Mouse (Mus musculus) embryonic fibroblast, embryonic 13.5 days (primary cell): Measurements from ENCODE around the gene Osbpl8.

ENCODE experiments used
- CTCF ChIP-seq: IDR thresholded peaks from 2 replicates; pipeline ENCODE4 v1.5.1; 2011; ENCODE audit warnings: mild to moderate bottlenecking, control low read depth, low read length, moderate library complexity, borderline replicate concordance; ENCODE audit not compliant: insufficient read depth
- POLR2A ChIP-seq: IDR thresholded peaks from 2 replicates; pipeline ENCODE4 v1.6.1; 2011; ENCODE audit warnings: low read depth, mild to moderate bottlenecking, control low read depth, low read length, moderate library complexity

DNA sequence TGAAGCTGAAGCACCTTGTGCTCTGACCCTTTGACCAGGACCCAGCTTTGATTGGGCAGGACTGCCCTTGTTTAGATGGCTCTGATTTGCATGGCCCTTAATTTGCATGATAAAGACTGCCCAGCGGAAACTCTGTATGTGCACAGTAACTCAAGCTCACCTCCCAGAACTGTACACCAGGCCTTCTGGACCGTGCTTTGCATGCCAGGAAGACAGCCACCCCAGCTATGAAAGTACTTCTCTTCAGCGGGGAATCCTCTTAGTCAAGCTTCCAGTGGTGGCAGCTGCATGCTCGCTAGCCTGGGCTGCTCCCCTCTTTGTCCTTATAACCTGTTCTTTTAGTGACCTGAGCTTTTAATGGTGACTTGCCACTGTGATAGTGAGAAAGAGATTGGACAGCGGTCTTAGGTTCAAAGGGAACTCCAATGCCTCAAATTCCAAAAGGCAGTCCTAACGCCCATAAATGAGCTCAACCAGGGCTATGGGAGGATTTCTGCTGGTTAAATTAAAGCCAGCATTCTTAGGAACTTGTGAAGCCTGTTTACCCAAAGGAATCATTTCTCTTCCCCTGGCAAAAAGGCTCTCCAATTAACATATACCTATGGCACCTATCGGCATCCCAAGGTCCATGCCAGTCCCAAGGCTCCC lies 47.2 kb upstream of the Osbpl8 start:
- no peak for TF ChIP-seq POLR2A
- no peak for TF ChIP-seq CTCF
